Mouse (Mus musculus): ENCODE results near the gene Pygl.

- no peak for TF ChIP-seq CTCF (IDR thresholded peaks at IDR 0.05; ENCODE audit: low read depth, low read length)
- TF ChIP-seq POLR2A (IDR thresholded peaks at IDR 0.05; ENCODE audit: insufficient read depth, low read length) = no peak
Observed at GRCm38 (mm10) chr12:70277071-70277939, 46.0 kb upstream of the Pygl start.
